Mouse (Mus musculus) gastrocnemius, adult 18-20 months (tissue): ENCODE data around the gene Adora1. TPM values are rescaled to one million over a fixed set of nuclear protein-coding genes. Genes with fewer than 3 reads are reported as not detected.
"Not testable (repeated sequence)": the region's sequence is repeated elsewhere in the genome, so short reads cannot be mapped to it uniquely, and the experiment has no call there.

Source experiments
- DNase-seq: peaks from one replicate; pipeline ENCODE4 v3.0.0; 2021; ENCODE audit warnings: low spot score
- long read RNA-seq, 2 experiments: library from polyadenylated mRNA; stranded (forward); transcript quantifications; one replicate each; pipeline ENCODE4 v2.0.0; 2021
- total RNA-seq, 2 experiments: library from RNA; stranded (reverse); gene quantifications; 2 replicates each; pipeline ENCODE4 v1.2.3; 2021

Gene Adora1
- under 1 TPM; 0.25 to 0.66 TPM for total RNA-seq
- long read RNA-seq, experiment 1: 0 reads
- long read RNA-seq, experiment 2, partial matches to known transcripts: 0 of 1 reads
- long read RNA-seq, experiment 2, other reads (novel, unspliced or antisense): 1 of 1 reads

- no peak for DNase-seq
These were observed at the start of gene Adora1 for GRCm38 (mm10) chr1:134235391-134235921. TSS of gene Adora1 (minus strand) at chr1:134235431.

- DNase-seq: no peak
These were observed 47.9 kb upstream of the Adora1 start for GRCm38 (mm10) chr1:134283108-134283507.

GRCm38 (mm10) chr1:134282342-134282741, 47.1 kb upstream of the Adora1 start:
- DNase-seq: no peak

- DNase-seq: no peak
These were observed 46.3 kb upstream of the Adora1 start for GRCm38 (mm10) chr1:134281563-134281962.

- no peak for DNase-seq
These were observed 44.9 kb upstream of the Adora1 start for GRCm38 (mm10) chr1:134280174-134280573.

GRCm38 (mm10) chr1:134276823-134277222, 41.6 kb upstream of the Adora1 start:
- DNase-seq: no peak

GRCm38 (mm10) chr1:134275616-134276464, 40.6 kb upstream of the Adora1 start:
- DNase-seq: peak; percentile 68

- DNase-seq: peak; percentile 81
These were observed 39.3 kb upstream of the Adora1 start for GRCm38 (mm10) chr1:134274483-134274920.

GRCm38 (mm10) chr1:134273493-134274395, 38.5 kb upstream of the Adora1 start:
- no peak for DNase-seq

GRCm38 (mm10) chr1:134272754-134273250, 37.6 kb upstream of the Adora1 start:
- no peak for DNase-seq

GRCm38 (mm10) chr1:134270026-134270425, 34.8 kb upstream of the Adora1 start:
- DNase-seq: no peak

- DNase-seq: no peak
These were observed 30.6 kb upstream of the Adora1 start for GRCm38 (mm10) chr1:134265797-134266196.

- no peak for DNase-seq
These were observed 29.1 kb upstream of the Adora1 start for GRCm38 (mm10) chr1:134264341-134264740.

- not testable (repeated sequence) for DNase-seq
These were observed 14.4 kb upstream of the Adora1 start for GRCm38 (mm10) chr1:134249681-134250080.

- DNase-seq: peak; percentile 48
These were observed 11.4 kb upstream of the Adora1 start for GRCm38 (mm10) chr1:134246590-134246989.

GRCm38 (mm10) chr1:134245004-134245717, 9.9 kb upstream of the Adora1 start:
- no peak for DNase-seq

GRCm38 (mm10) chr1:134243948-134244914, 9.0 kb upstream of the Adora1 start:
- peak; percentile 91 for DNase-seq

GRCm38 (mm10) chr1:134243505-134243904, 8.3 kb upstream of the Adora1 start:
- DNase-seq: no peak

- no peak for DNase-seq
These were observed 7.1 kb upstream of the Adora1 start for GRCm38 (mm10) chr1:134242286-134242685.

GRCm38 (mm10) chr1:134241298-134241697, 6.1 kb upstream of the Adora1 start:
- no peak for DNase-seq
